Mouse (Mus musculus): ENCODE results near the gene Cep72. TPM values are rescaled to one million over a fixed set of nuclear protein-coding genes. Genes with fewer than 3 reads are reported as not detected.
"Not testable (repeated sequence)": the region's sequence is repeated elsewhere in the genome, so short reads cannot be mapped to it uniquely, and the experiment has no call there.

The Cep72 gene
- total and polyA plus RNA-seq, 3 experiments: 7.3 to 15.1 (median 9.3) TPM

DNA sequence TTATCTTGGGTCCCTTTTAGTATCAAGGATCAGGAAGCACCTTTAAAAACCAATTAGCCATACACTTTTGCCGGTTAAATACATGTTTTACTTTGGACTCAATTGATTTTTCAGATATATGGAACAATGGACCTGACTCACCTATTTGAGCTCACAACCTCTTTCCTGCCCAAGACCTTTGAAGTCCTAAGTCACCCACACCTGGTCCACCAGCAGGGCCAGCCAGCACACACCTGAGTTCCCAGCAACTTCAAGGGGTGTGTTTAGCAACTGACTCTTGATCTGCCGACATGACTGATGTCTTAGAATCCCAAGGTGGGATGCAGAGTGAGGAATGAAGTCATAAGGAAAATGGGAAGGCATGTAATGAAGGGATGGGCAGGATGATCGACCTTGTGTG is 9.6 kb upstream of the Cep72 start:
- Histone ChIP-seq H3K4me1 (ENCODE audit: control insufficient read depth in 1 of 2, insufficient read depth in 2 of 2) (no peaks in the 10 kb centered on the region), H3K79me2 (replicated peaks; ENCODE audit: control insufficient read depth, extremely low read depth, insufficient read depth, poor library complexity, severe bottlenecking) (no peaks in the 10 kb centered on the region), H3K9me3 (replicated peaks; ENCODE audit: low read length) (no peaks in the 10 kb centered on the region), H3K4me3 (replicated peaks in 1 of 3; ENCODE audit: low read depth in 2 of 3, low read length in 2 of 3, poor library complexity in 1 of 3) (no peak overlapping the region), H3K4me2 (ENCODE audit: insufficient read depth, low read depth, poor library complexity, severe bottlenecking) (no peak overlapping the region), H3K27me3 (replicated peaks) (peaks cover 44% of the 10 kb centered on the region), H3K27ac (ENCODE audit: insufficient read depth, low read depth) (no peak overlapping the region), H3K9ac (ENCODE audit: insufficient read depth, low read depth) (no peak overlapping the region), H3K36me3 (replicated peaks in 1 of 2; ENCODE audit: control insufficient read depth in 1 of 2, insufficient read depth in 1 of 2, low read length in 1 of 2) (no peaks in the 10 kb centered on the region)
- dilution Hi-C loops (cut with MboI; ENCODE audit: extremely low pct_ligation_motif_present, extremely low pct_unique_long_range_greater_than_20kb, low sequenced_read_pairs): no loop called here
- in situ Hi-C loops (cut with MboI; ENCODE audit: low pct_ligation_motif_present, low pct_unique_long_range_greater_than_20kb, low sequenced_read_pairs): no loop called here
- no peak for DNase-seq (ENCODE audit: extremely low read depth)
- TF ChIP-seq E2F4 (IDR thresholded peaks at IDR 0.05; ENCODE audit: insufficient replicate concordance, low read depth, low read length): no peak
- no peak for TF ChIP-seq MAZ (IDR thresholded peaks at IDR 0.05; ENCODE audit: low read depth, low read length)
- TF ChIP-seq SMC3 (IDR thresholded peaks at IDR 0.05; ENCODE audit: low read depth, low read length): no peak
- TF ChIP-seq JUND (conservative IDR thresholded peaks at IDR 0.05; ENCODE audit: low read depth, low read length): no peak
- no peak for TF ChIP-seq GABPA (IDR thresholded peaks at IDR 0.05; ENCODE audit: insufficient replicate concordance, low read depth, low read length)
- no peak for TF ChIP-seq POLR2A (IDR thresholded peaks at IDR 0.05; ENCODE audit: low read depth, low read length)

- H3K27ac ChIP-seq (ENCODE audit: insufficient read depth, low read depth); H3K9me3 ChIP-seq (replicated peaks; ENCODE audit: low read length); H3K36me3 ChIP-seq (replicated peaks in 1 of 2; ENCODE audit: control insufficient read depth in 1 of 2, insufficient read depth in 1 of 2, low read length in 1 of 2); H3K79me2 ChIP-seq (replicated peaks; ENCODE audit: control insufficient read depth, extremely low read depth, insufficient read depth, poor library complexity, severe bottlenecking); DNase-seq (ENCODE audit: extremely low read depth); H3K4me1 ChIP-seq (ENCODE audit: control insufficient read depth in 1 of 2, insufficient read depth in 2 of 2); H3K4me2 ChIP-seq (ENCODE audit: insufficient read depth, low read depth, poor library complexity, severe bottlenecking); H3K9ac ChIP-seq (ENCODE audit: insufficient read depth, low read depth); H3K4me3 ChIP-seq (replicated peaks in 1 of 3; ENCODE audit: low read depth in 2 of 3, low read length in 2 of 3, poor library complexity in 1 of 3); in situ Hi-C loops (cut with MboI; ENCODE audit: low pct_ligation_motif_present, low pct_unique_long_range_greater_than_20kb, low sequenced_read_pairs); dilution Hi-C loops (cut with MboI; ENCODE audit: extremely low pct_ligation_motif_present, extremely low pct_unique_long_range_greater_than_20kb, low sequenced_read_pairs): not testable (repeated sequence)
- peaks cover 42% of the 10 kb centered on the region for H3K27me3 ChIP-seq (replicated peaks)
These were observed 9.1 kb upstream of the Cep72 start for GRCm38 (mm10) chr13:74071244-74071643.

DNA sequence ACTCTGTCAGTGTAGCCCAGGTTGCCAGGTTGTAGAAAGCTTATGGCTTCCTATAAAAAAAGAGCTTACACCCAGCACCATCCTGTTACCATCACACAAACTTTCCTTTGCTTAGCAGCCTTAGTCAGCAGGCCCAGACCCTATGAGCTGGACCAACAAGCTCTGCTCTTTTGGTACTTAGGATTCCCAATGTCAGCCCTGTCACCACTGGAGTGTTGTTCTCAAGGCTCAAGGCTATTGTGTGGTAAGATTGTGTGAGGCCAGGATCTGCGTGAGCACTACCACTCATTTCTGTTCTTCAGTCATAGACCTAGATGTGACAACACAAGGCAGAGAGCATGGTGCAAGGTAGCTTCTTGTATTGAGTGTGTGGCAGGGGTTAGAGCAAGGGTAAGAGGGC is 4.5 kb upstream of the Cep72 start:
- no peak overlapping the region for H3K4me2 ChIP-seq (ENCODE audit: insufficient read depth, low read depth, poor library complexity, severe bottlenecking)
- H3K9me3 ChIP-seq (replicated peaks; ENCODE audit: low read length): no peaks in the 10 kb centered on the region
- in situ Hi-C loops (cut with MboI; ENCODE audit: low pct_ligation_motif_present, low pct_unique_long_range_greater_than_20kb, low sequenced_read_pairs): no loop called here
- H3K79me2 ChIP-seq (replicated peaks; ENCODE audit: control insufficient read depth, extremely low read depth, insufficient read depth, poor library complexity, severe bottlenecking): no peaks in the 10 kb centered on the region
- no peaks in the 10 kb centered on the region for H3K4me1 ChIP-seq (ENCODE audit: control insufficient read depth in 1 of 2, insufficient read depth in 2 of 2)
- no peak for DNase-seq (ENCODE audit: extremely low read depth)
- H3K27me3 ChIP-seq (replicated peaks): peaks cover 13% of the 10 kb centered on the region
- no peak overlapping the region for H3K9ac ChIP-seq (ENCODE audit: insufficient read depth, low read depth)
- dilution Hi-C loops (cut with MboI; ENCODE audit: extremely low pct_ligation_motif_present, extremely low pct_unique_long_range_greater_than_20kb, low sequenced_read_pairs): no loop called here
- no peaks in the 10 kb centered on the region for H3K36me3 ChIP-seq (replicated peaks in 1 of 2; ENCODE audit: control insufficient read depth in 1 of 2, insufficient read depth in 1 of 2, low read length in 1 of 2)
- TF ChIP-seq USF2 (conservative IDR thresholded peaks at IDR 0.05; ENCODE audit: low read depth, low read length) (no peak), RAD21 (IDR thresholded peaks at IDR 0.05; ENCODE audit: low read depth, low read length) (no peak), RCOR1 (conservative IDR thresholded peaks at IDR 0.05; ENCODE audit: low read depth, low read length) (no peak), EP300 (IDR thresholded peaks at IDR 0.05; ENCODE audit: low read length) (no peak), MAX (IDR thresholded peaks at IDR 0.05; ENCODE audit: low read length) (no peak), ZC3H11A (IDR thresholded peaks at IDR 0.05; ENCODE audit: low read depth, low read length) (no peak), BHLHE40 (IDR thresholded peaks at IDR 0.05; ENCODE audit: low read depth, low read length) (no peak), CTCF (conservative IDR thresholded peaks at IDR 0.05 in 1 of 2, IDR thresholded peaks at IDR 0.05 in 1 of 2; ENCODE audit: low read depth in 2 of 2, low read length in 2 of 2) (no peak), ZNF384 (IDR thresholded peaks at IDR 0.05; ENCODE audit: low read depth, low read length) (no peak), ETS1 (conservative IDR thresholded peaks at IDR 0.05; ENCODE audit: low read depth, low read length) (no peak), MYC (IDR thresholded peaks at IDR 0.05; ENCODE audit: low read depth, low read length) (no peak), ZKSCAN1 (IDR thresholded peaks at IDR 0.05; ENCODE audit: borderline replicate concordance, low read depth, low read length) (no peak), NRF1 (IDR thresholded peaks at IDR 0.05; ENCODE audit: low read depth, low read length) (no peak), NELFE (IDR thresholded peaks at IDR 0.05; ENCODE audit: low read depth, low read length) (no peak), IRF4 (IDR thresholded peaks at IDR 0.05; ENCODE audit: low read depth, low read length) (no peak), UBTF (IDR thresholded peaks at IDR 0.05; ENCODE audit: low read depth, low read length) (no peak), E2F4 (IDR thresholded peaks at IDR 0.05; ENCODE audit: insufficient replicate concordance, low read depth, low read length) (no peak)
- H3K4me3 ChIP-seq (replicated peaks in 1 of 3; ENCODE audit: low read depth in 2 of 3, low read length in 2 of 3, poor library complexity in 1 of 3): no peak overlapping the region
- no peak overlapping the region for H3K27ac ChIP-seq (ENCODE audit: insufficient read depth, low read depth)
